Mouse (Mus musculus): ENCODE data around the gene Sh3gl2.

- TF ChIP-seq POLR2A (IDR thresholded peaks at IDR 0.05; ENCODE audit: borderline replicate concordance, low read depth, low read length) = no peak
- TF ChIP-seq CTCF (IDR thresholded peaks at IDR 0.05; ENCODE audit: low read depth, low read length) = no peak
Measured at GRCm38 (mm10) chr4:85242562-85242961, 37.6 kb downstream of the Sh3gl2 start.
